Mouse (Mus musculus) embryo, embryonic 10.5 days (tissue): ENCODE results near the gene C5ar1.
"Not testable (repeated sequence)": the region's sequence is repeated elsewhere in the genome, so short reads cannot be mapped to it uniquely, and the experiment has no call there.

Experiments used
- DNase-seq: peaks from one replicate; pipeline ENCODE4 v3.0.0-alpha.2; 2015; ENCODE audit warnings: low spot score

C5ar1 gene

DNA sequence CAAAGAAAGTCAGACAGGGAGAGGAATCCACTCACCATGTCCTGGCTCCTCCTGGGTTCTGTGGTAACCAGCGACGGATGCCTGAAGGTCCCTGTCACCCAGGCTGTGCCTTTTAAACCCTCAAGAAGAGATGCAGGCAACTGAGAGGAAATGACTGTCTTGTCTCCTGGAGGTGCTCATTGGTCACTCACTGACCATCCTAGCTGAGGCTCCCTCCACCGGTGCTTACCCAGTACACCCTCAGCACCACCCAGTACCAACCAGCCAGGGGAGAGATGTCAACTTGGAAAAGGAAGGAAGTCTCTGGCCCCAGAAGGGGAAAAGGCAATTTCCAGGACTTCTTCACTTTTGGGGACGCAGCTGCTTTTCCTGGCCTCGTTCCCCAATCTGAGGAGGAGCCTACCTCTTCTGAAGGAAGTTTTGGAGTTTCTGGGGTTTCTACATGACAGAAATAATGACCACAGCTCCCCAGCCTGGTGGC lies at the start of gene C5ar1:
Gene C5ar1 (minus strand): TSS at position 431 of the 481 bp plus-strand sequence.
- no peak for DNase-seq

DNA sequence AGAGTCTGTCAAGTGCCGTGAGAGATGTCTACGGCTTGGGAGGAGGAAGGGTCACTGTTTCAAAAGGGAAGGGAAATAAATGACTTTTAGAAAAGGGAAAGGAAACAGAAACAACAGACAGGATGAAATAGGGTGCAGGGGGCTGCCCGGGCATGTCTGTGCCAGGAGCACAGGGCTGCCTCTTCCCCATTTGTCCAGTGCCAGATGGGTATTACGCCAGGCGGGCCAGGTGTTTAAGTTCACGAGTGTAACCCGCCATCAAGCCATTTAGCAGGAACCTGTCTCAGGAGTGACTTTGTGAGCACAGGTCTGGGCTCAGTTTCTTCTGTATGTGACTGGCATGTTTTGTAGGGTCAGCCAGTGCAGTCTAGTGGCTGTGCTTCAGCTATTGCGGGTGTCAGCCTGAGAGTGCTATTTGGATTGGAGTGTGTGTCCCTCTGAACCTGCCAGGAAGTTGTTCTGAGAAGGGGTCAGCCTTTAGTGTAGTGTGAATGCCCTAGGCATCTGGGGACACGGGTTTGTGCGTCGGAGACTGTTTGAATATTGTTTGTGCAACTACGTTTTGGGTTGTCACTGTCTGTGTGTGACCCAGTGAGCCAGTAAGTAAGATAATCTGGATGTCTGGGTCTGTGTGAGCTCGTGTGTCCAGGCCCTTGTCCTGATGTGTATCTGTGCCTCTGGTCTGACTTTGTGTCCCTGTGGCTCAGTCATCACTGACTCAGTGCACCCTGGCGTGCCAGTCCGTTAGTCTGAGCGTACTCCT lies 49.4 kb upstream of the C5ar1 start:
- peak; percentile 22 for DNase-seq

DNA sequence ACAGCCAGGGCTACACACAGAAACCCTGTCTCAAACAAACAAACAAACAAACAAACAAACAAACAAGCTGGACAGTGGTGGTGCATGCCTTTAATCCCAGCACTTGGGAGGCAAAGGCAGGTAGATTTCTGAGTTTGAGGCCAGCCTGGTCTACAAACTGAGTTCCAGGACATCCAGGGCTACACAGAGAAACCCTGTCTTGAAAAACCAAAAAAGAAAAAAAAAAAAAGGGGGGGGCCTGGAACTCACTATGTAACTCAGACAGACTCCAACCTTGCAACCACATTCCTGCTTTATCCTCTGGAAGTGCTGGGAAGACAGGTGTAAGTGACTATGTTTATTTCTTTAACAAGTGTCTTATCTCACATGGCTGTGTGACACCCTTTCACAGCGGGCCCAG lies 48.8 kb upstream of the C5ar1 start, which contains the start of gene Bbc3:
Gene Bbc3 (plus strand): TSS at position 301 of the 400 bp plus-strand sequence.
- DNase-seq, result not testable (repeated sequence)

DNA sequence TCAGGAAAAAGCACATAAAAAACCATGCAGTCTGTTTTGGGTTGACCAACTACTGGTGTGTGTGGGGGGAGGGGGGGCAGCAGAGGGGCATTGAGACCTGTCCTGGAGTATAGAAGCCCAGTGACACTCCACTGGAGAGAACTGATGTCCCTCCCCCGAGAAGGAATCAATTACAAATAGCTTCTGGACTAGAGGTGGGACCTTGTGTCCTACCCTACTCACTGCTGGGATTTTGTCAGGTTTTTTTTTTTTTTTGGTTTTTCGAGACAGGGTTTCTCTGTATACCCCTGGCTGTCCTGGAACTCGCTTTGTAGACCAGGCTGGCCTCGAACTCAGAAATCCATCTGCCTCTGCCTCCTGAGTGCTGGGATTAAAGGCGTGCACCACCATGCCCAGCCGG lies 47.8 kb upstream of the C5ar1 start:
- DNase-seq, result not testable (repeated sequence)

DNA sequence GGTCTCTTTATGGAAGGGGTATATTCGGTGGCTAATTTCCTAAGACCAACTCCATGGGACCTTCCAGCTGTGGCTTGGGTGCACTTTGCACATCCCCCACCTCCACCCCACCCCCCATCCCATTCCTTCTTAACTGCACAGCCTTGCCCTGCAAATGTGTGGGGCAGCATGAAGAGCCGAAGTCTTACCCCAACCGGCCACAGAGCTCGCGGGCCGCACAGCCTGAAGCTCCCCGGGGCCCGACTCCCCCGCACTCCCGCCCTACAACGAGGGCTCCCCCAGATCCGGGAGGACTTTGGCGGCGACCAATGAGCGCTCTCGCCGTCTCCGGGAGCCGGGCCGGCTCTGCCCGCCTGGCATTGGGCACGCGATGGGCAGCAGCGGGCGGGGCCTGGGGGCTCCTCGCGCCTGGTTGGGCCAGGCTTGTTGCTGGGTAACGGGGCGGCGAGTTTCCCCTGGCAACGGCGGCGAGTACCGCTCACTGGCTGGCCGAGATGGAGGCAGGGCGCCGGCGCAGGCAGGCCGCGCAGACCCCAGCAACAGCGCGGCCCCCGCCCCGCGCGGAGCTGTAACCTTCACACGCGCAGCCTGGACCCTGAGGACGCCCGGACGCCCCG lies 40.2 kb upstream of the C5ar1 start:
- DNase-seq, result peak; percentile 92

DNA sequence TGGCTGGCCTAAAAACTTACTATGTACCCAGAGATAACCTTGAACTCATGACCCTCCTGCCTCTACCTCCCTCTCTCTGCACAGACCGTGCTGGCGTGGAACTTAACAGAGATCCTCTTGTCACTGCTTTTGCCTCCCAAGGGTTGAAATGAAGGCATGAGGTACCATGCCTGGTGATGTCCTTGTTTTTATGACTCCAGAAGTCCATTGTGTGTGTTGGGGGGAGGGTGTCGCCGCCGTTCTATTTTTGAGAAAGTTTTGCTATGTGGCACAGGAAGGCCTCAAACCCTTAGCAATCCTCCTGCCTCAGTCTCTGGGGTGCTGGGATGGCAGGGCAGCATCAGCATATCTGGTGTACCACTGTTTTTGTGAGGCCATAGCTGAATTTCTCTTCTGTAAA lies 39.6 kb upstream of the C5ar1 start:
- no peak for DNase-seq

DNA sequence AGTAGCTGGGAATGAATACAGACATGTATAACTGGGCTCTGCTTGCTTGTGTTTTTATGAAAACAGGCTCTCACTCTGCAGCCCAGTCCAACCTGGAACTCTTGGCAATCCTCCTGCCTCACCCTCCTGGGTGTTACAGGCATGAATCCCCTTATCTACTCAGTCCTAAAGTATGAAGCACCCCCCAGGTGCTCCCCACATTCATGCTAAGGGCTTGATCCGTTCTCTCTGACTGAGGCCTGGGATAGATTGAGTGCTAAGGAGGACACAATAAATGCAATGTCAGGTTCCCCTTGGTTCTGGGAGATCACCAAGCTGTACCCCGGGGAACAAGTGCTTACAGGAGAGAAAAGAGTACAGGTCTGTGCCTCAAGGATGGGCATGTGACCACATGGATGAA lies 38.3 kb upstream of the C5ar1 start:
- no peak for DNase-seq

DNA sequence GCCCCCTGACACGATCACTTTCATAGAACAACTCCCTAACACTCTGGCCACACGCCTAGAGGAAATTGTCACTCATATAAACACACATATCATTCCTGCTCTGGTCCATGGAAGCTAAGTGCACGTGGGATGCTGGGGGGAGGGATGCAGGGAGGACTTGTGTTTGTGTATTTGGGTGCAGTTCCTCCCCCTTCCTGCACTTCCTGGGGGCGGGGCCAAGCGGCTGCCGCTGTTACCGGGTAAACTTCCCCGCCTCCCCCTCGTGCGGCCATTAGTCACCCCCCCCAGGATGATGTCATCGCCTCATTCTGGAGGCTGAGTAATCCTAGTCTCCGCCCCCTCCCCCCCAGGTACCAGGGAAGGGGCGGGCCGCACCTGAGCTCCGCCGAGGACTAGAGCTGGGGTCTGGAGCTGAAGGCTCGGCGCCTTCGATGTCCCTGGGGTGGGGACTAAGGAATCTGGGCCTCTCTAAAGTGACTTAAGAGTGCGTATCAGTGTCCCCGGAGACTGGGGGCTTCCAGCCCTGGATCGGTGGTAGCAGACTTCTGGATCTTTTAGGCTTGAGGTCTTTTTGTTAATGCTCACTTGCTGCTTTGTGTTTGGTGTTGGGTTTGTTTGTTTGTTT lies 37.5 kb upstream of the C5ar1 start:
- peak; percentile 91 for DNase-seq

DNA sequence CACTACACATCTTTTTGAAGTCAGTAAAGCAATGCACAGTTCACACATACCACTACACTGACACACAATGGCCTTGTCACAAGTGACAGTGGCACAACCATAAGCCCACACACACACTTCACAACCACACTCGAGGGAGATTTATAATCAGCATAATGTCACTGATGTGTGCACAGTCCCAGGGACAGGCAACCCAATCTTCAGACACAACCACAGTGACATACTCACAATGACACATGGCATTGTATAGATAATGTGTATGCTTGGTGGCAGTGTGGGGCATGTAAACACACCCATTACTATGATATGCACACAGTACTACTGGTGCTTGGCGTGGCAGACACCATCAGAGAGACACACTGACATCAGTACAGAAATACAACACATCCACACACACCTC lies 36.8 kb upstream of the C5ar1 start:
- no peak for DNase-seq

DNA sequence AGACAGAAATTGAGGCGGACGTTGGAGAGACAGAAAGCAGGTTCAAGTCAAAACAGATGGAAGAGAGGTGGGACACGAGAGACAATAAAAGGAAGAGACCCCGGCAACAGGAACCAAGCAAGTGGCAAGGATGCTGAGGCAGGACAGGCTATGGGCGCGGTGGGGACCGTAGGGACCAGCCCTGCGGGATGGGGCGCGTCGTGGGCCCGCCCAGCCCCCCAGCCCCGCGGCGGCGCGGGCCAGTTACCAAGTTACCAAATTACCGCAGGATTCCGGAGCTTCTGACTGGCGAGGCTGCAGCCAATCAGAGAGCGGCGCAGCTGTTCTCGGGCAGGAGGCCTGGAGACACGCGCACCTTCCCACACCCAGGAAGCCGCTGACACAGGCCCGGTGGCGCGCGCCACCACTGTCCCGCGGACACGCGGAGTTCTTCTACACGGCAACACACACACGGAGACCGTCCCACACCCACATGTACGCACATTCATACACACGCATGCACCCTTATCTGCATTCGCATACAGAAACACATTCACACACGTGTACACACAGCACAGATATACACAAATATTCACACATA lies 36.1 kb upstream of the C5ar1 start:
- DNase-seq, result peak; percentile 82

DNA sequence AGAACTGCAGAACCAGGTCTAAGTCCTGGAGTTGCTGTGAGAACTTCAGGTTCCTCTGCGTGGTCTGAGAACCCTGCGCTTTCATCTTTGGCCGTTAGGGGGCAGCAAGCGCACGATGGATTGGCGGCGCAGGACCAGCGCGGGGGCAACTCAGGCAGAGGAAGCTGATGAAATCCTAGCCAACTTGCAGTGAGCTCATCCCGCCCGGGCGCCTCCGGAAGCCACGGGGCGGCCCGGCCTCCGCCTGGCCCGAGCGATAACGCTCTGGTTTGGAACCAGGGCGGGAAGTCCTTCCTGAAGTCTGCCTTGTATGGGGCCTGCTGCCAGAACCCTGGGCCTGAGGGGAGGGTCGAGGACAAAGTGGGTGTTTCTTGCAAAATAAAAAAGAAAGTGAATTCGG lies 35.5 kb upstream of the C5ar1 start:
- DNase-seq, result peak; percentile 96

DNA sequence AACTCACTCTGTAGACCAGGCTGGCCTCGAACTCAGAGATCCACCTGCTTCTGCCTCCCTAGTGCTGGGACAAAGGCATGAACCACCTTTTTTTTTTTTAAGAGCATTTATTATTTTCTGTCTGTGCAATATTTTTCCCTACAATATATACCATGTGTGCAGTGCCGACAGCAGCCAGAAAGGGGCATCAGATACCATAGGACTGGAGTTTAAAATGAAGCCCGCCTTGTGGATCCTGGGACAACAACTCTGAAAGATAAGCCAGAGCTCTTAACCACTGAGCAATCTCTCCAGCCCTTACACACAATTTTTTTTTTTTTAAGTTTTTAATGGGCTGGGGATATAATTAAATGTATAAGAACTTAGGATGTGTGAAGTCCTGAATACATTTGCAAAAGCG lies 35.0 kb upstream of the C5ar1 start:
- DNase-seq, result peak; percentile 79

DNA sequence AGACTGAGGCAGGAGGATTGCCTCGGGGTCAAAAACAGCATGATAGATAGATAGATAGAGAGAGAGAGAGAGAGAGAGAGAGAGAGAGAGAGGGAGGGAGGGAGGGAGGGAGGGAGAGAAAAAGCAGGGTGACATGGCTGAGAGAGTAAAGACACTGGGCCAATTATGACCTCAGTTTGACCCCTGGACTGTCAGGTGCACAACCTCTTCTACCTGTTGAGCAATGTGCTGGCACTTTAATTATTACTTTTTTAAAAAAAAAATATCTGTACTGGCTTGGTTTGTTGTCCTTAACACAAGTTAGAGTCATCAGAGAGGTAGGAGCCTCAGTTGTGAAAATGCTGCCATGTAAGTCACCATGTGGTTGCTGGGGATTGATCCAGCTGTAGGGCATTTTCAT lies 28.5 kb upstream of the C5ar1 start:
- DNase-seq, result no peak

DNA sequence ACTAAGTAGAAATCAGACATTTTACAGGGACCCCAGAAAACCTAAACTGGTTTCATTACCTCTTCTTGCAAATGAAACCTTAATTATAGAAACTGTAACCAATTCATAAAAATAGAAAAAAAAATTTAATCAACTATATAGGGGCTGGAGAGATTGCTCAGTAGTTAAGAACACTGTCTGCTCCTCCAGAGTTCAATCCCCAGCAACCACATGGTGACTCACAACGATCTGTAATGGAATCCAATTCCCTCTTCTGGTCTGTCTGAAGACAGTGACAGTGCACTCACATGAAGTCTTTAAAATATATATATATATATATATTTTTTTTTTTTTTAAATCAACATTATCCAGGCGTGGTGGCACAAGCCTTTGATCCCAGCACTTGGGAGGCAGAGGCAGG lies 27.7 kb upstream of the C5ar1 start:
- no peak for DNase-seq

DNA sequence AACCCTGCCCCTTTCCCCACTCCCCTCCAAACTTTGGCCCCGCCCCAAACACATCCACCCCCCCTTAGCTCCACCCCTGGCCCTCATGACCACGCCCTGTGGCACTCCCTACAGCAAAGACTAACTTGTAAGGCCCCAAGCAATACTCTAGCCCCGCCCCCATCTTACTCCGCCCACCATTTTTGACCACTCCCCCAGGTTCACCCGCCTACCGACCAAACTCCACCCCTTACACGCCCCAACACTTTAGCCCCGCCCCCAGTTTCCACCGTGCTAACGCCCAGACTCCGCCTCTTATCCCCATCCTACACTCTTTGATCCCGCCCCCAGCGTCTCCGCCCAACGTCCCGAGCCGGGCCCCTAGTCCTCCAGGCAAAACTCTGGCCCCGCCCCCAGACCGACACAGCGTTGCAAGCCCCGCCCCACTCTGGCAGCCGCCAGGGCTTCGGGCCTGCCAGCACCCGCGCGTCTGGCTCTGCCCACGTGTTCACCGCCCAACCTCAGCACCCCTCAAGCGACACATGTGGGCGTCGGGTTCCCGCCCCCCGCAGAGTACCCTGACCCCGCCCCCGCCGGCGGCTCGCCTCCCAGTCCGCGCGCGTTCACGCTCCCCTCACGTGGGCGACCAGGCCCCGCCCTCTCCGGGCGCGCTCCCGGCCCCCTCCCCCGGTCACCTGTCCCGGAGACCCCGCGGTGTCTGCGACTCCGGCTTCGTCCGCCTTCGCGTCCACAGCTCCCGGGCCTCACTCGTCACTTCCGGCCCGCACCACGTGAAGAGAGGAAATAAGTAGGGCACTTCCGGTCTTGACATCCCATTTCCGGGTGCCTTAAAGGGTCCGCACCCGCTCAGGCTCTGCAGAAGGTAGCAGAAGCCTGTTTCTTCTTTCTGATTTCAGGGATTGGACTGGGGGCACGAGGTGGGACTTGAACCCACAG lies 27.0 kb upstream of the C5ar1 start, which contains the start of gene Ccdc9:
Gene Ccdc9 (minus strand): TSS at position 770 of the 936 bp plus-strand sequence.
- peak; percentile 100 for DNase-seq

DNA sequence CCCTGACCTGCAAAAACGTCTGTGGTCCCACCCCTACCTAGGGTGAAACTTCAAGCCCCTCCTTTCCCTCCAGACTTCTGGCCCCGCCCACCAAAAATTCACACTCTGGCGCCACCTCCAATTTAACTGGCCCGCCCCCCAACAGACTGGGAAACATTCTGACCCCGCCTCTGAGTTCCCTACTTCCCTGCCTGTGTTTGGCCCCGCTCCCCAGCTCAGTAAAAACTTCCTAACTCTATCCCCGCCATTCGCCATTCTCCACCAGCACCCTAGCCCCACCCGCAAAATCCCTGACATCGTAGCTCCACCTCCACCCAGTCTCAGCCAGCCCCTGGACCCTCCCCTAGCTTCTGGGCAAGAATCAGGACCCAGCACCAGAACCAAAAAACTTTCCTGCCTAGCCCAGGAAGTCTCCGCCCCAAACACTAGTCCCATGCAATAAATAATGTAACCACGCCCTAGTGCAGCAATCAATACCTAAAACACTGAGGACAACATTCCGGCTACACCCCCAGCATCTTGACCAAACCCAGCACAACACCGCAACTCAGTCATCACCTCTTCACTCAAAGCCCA lies 26.2 kb upstream of the C5ar1 start:
- peak; percentile 69 for DNase-seq

DNA sequence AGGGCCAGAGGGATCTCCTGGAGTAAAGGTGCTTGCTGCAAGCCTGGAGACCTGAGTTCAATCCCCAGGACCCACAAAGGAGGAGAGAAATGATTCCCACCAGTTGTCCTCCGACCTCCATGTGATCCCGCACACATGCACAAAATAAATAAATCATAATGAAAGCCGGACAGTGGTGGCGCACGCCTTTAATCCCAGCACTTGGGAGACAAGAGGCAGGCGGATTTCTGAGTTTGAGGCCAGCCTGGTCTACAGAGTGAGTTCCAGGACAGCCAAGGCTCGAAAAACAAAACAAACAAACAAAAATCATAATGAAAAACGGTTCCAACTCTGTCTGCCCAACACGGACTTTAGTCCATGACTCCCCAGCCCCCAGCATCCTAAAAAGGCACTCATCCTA lies 25.6 kb upstream of the C5ar1 start:
- no peak for DNase-seq

DNA sequence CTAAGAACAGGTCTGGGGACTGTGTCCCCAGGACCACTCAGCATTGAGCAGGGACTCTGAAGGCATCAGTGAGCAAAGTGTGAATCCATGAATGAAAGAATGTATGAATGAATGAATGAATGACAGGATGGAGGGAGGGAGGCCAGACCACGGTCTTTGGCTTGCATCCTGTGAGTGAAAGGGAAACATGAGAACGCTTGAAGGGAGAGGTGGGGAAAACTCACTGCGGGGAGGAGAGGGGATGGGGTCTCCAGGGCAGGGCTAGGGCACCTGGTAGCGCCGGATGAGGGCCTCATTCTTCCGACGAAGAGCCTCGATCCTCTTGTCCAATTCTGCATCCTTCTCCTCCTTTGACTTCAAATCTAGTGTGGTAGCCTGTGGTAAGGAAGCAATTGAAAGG lies 24.7 kb upstream of the C5ar1 start:
- DNase-seq, result no peak

DNA sequence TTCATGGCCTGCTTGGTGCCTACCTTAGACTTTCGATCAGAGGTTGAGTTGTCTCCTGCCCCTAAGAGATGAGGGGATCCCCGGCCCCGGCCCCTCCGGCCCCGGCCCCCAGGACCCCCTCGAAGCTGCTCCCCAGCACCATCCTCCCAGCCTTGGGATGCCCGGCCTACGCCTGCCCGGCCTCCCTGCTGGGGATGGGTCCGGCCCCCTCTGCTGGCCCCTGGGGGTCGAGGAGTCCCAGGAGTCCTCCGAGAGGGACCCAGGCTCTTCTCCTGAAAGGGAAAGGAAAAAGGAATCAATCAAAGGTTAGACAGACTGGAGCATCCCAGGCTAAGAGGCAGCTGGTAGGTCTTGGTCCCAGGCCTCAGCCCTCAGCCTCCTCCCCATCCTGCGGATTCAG lies 23.0 kb upstream of the C5ar1 start:
- DNase-seq, result no peak

DNA sequence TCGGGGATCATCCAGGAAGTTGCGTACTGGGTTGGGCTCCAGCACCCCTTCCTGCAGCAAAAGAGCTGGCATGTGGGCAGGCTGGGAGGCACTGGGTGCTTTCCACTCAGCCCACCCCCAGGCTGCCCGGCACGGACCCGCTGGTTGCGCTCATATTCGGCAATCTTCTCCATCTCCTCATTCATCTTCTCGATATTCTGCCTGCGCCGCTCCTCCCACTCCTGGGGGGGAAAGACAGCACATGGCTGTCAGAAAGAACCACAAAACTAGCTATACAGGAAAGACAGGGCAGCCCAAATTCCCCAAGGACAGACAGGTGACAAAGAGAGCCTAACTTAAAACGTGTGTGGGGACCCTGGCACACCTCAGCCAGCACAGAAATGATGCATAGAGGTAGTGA lies 21.4 kb upstream of the C5ar1 start:
- DNase-seq, result no peak
